Mouse (Mus musculus) embryonic facial prominence, embryonic 14.5 days (tissue): ENCODE measurements at regions not wholly inside any gene's neighbourhood (a gene's known extent, or its start where the extent isn't known, plus 50 kb on each side); places are given as distances from the start of the nearest gene placed in this dataset.

Experiments used
- ATAC-seq: fragments of 200-750 bp; cut with Nextera tagmentation; 2 replicates; pipeline ENCODE4 v1.8.0; 2017; ENCODE audit warnings: low read depth, moderate number of reproducible peaks, moderate TSS enrichment
- DNase-seq: peaks from one replicate; pipeline ENCODE4 v3.0.0-alpha.2; 2015; ENCODE audit warnings: low spot score
- H3K27ac ChIP-seq: fragments of 300-500 bp; sonication (generic); replicated peaks from 2 replicates; pipeline ENCODE4 v1.5.1; 2014; ENCODE audit warnings: low read depth, mild to moderate bottlenecking, low read length, moderate library complexity
- H3K27me3 ChIP-seq: fragments of 300-500 bp; sonication (generic); replicated peaks from 2 replicates; pipeline ENCODE4 v1.6.1; 2014; ENCODE audit warnings: low read length; ENCODE audit not compliant: control insufficient read depth, insufficient read depth
- H3K36me3 ChIP-seq: fragments of 300-500 bp; sonication (generic); 2 replicates; pipeline ENCODE4 v1.6.1; 2014; ENCODE audit warnings: low read length, mixed read lengths; ENCODE audit not compliant: control insufficient read depth, insufficient read depth
- H3K4me1 ChIP-seq: fragments of 300-500 bp; sonication (generic); 2 replicates; pipeline ENCODE4 v1.6.1; 2014; ENCODE audit warnings: antibody characterized with exemption, low read length; ENCODE audit not compliant: control insufficient read depth, insufficient read depth
- H3K4me2 ChIP-seq: fragments of 300-500 bp; sonication (generic); 2 replicates; pipeline ENCODE4 v1.6.1; 2014; ENCODE audit warnings: low read depth, mild to moderate bottlenecking, low read length, moderate library complexity, mixed read lengths
- H3K4me3 ChIP-seq: fragments of 300-500 bp; sonication (generic); 2 replicates; pipeline ENCODE4 v1.5.1; 2014; ENCODE audit warnings: low read depth, mild to moderate bottlenecking, low read length
- H3K9ac ChIP-seq: fragments of 300-500 bp; sonication (generic); 2 replicates; pipeline ENCODE4 v1.6.1; 2014; ENCODE audit warnings: low read depth, mild to moderate bottlenecking, low read length, moderate library complexity, mixed read lengths
- H3K9me3 ChIP-seq: fragments of 300-500 bp; sonication (generic); 2 replicates; pipeline ENCODE4 v1.6.1; 2016; ENCODE audit warnings: low read length; ENCODE audit not compliant: control insufficient read depth
- WGBS: fragments of 180-500 bp; shearing (Covaris S2); extraction: QIAGEN DNeasy Blood & Tissue Kit; methylation state at CpG from one replicate; pipeline ENCODE4 v1.1.7; 2014; 5-methylcytosine and 5-hydroxymethylcytosine counted together

GRCm38 (mm10) chr2:150063891-150064290 lies 72.6 kb downstream of the Zfp120 start:
- Histone ChIP-seq H3K4me1 (no peaks in the 10 kb centered on the region), H3K9ac (no peak overlapping the region), H3K9me3 (no peaks in the 10 kb centered on the region), H3K27me3 (no peaks in the 10 kb centered on the region), H3K4me3 (no peak overlapping the region), H3K36me3 (no peaks in the 10 kb centered on the region), H3K27ac (no peak overlapping the region), H3K4me2 (no peak overlapping the region)
- ATAC-seq (no peak), DNase-seq (peak; percentile 4)

DNA sequence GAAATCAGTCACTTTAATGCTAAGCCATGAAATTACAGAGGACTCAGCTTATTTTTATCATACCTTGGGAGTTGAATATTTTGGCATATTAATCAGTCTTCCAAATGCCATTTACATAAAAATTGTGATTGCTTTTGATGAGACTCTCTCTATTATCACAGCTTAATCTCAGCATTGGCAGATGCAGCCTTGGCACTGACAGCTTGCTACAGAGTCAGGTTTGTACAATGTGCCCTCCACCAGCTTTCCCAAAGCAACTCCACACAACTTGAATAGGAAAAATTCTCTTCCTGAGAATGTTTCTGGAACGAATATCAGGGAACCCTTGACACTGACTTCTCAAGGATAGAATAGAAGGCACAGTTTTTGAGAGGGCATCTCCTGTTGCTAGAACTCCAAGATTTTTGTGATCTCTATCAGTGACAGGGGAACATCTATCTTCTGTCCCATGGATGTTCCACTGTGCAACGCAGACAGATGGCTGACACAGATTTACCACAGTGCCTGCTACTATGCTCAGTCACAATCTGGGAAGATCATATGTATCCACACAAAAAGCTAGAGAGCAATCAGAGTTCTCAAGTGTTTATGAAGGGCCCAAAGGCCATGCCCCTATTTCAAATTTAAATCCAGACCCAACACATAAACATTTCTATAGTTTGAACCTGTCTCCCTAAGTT lies 76.3 kb downstream of the Zfp120 start:
- Histone ChIP-seq H3K9ac (no peak overlapping the region), H3K27ac (no peak overlapping the region), H3K27me3 (no peaks in the 10 kb centered on the region), H3K36me3 (no peaks in the 10 kb centered on the region), H3K9me3 (no peaks in the 10 kb centered on the region), H3K4me1 (no peaks in the 10 kb centered on the region), H3K4me2 (no peak overlapping the region), H3K4me3 (no peak overlapping the region)
- 79% methylated on average over 2 of the region's 2 CpGs for WGBS
- ATAC-seq (no peak), DNase-seq (no peak)

- Histone ChIP-seq H3K4me2 (no peak overlapping the region), H3K9ac (no peak overlapping the region)
- 56% methylated on average over 5 of the region's 5 CpGs for WGBS
These were observed 79.8 kb downstream of the Zfp120 start for GRCm38 (mm10) chr2:150056626-150057231.

More at GRCm38 (mm10) chr2:150056626-150057231, 79.8 kb downstream of the Zfp120 start:
- no peak for ATAC-seq
- Histone ChIP-seq H3K36me3 (no peaks in the 10 kb centered on the region), H3K4me3 (no peak overlapping the region), H3K27me3 (no peaks in the 10 kb centered on the region), H3K27ac (no peak overlapping the region), H3K9me3 (no peaks in the 10 kb centered on the region), H3K4me1 (no peaks in the 10 kb centered on the region)
- DNase-seq = no peak
